10 mouse cellular contexts compared by ENCODE assay signal in the genomic region with DNA sequence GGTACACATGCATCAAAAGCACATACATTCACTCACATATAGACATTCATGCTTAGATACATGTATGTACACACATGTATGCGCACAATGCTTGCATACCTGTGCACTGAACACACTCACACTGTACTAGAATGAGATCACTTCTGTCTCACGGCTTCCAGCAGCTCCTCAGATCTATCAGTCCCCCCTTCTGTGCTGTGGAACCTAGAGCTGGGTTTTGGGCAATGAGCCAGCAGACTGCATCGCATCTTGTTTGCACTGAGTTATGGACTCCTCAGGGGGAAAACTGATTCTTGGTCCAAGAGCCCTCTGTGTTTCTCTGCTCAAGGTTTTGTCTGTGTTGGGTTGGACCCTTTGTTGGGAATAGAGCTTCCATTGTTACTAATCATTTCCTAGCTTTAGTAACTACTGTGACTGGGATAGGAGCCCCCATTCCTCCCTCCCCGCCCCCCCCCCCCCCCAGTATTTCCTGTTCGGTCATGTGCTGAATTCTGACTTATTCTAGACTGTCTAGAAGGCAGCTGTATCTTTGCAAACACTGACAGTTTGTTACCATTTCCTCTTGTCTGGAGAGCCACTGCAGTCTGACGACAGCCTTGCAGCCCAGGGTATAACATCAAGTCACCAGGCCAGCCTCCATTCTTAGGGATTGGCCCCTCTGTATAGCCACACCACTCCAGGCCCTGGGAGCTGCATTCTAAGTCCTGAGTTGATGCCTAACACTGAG.
DNase-seq lines count a peak whose midpoint lies in the region; ATAC-seq lines count a peak whose summit lies in the region.
"Had no signal": no experiment of that assay in that cellular context is flagged by ENCODE, and none has a peak within 500 bp of the region (broad histone marks: within the 10 kb centered on the region; RNA-seq: fewer than 3 reads in every experiment).

No protein-coding gene starts in this region.

- H3K27me3 ChIP-seq in forebrain, embryonic 12.5 days = peaks cover 25% of the 10 kb centered on the region
- no peaks in the 10 kb centered on the region; the same call in none of the 2 replicates for H3K27me3 ChIP-seq in forebrain, embryonic 11.5 days (ENCODE audit: control insufficient read depth, insufficient read depth, low read length)
- 0 out of 2 replicates have a peak, but pooled peaks cover 6% of the 10 kb centered on the region for H3K27me3 ChIP-seq in midbrain, embryonic 10.5 days (ENCODE audit: low read depth, poor library complexity, severe bottlenecking)
- H3K27me3 ChIP-seq in midbrain, embryonic 11.5 days (ENCODE audit: control insufficient read depth, insufficient read depth, low read length) = no peaks in the 10 kb centered on the region

- H3K27ac ChIP-seq in forebrain, embryonic 12.5 days = 0 out of 2 replicates have a peak overlapping the region, but pooled peaks have one; percentile 32
- no peak overlapping the region for H3K27ac ChIP-seq in forebrain, embryonic 11.5 days (ENCODE audit: low read depth, low read length)
- peak overlapping the region; percentile 63 for H3K27ac ChIP-seq in midbrain, embryonic 10.5 days (replicated peaks)
- no peak overlapping the region for H3K27ac ChIP-seq in midbrain, embryonic 11.5 days (ENCODE audit: low read depth, low read length)
- H3K27ac ChIP-seq: layer of hippocampus, adult 2 months had no signal

- no peaks in the 10 kb centered on the region for H3K9me3 ChIP-seq in forebrain, embryonic 12.5 days
- H3K9me3 ChIP-seq in forebrain, embryonic 11.5 days (ENCODE audit: control insufficient read depth, low read length) = no peaks in the 10 kb centered on the region
- H3K9me3 ChIP-seq in midbrain, embryonic 10.5 days (replicated peaks) = no peaks in the 10 kb centered on the region
- H3K9me3 ChIP-seq in midbrain, embryonic 11.5 days (ENCODE audit: control insufficient read depth, low read length) = no peaks in the 10 kb centered on the region

- H3K4me3 ChIP-seq in forebrain, embryonic 12.5 days (replicated peaks) = no peak overlapping the region
- no peak overlapping the region for H3K4me3 ChIP-seq in forebrain, embryonic 11.5 days (ENCODE audit: low read depth, low read length)
- no peak overlapping the region for H3K4me3 ChIP-seq in midbrain, embryonic 10.5 days
- H3K4me3 ChIP-seq in midbrain, embryonic 11.5 days (ENCODE audit: low read depth, low read length) = no peak overlapping the region
- H3K4me3 ChIP-seq: layer of hippocampus, adult 2 months had no signal

- peaks cover 32% of the 10 kb centered on the region for H3K4me1 ChIP-seq in forebrain, embryonic 12.5 days
- H3K4me1 ChIP-seq in forebrain, embryonic 11.5 days (replicated peaks; ENCODE audit: control insufficient read depth, insufficient read depth, low read length) = peaks cover 7% of the 10 kb centered on the region
- peaks cover 62% of the 10 kb centered on the region for H3K4me1 ChIP-seq in midbrain, embryonic 10.5 days
- peaks cover 19% of the 10 kb centered on the region for H3K4me1 ChIP-seq in midbrain, embryonic 11.5 days (ENCODE audit: control insufficient read depth, insufficient read depth, low read length)

- WGBS in forebrain, embryonic 12.5 days = 61% methylated on average over 6 of the region's 6 CpGs
- WGBS in forebrain, embryonic 11.5 days = 69% methylated on average over 6 of the region's 6 CpGs
- 85% methylated on average over 5 of the region's 6 CpGs for WGBS in midbrain, embryonic 10.5 days
- WGBS in midbrain, embryonic 11.5 days = 67% methylated on average over 6 of the region's 6 CpGs

- no peak overlapping the region for H3K9ac ChIP-seq in forebrain, embryonic 12.5 days
- H3K9ac ChIP-seq in forebrain, embryonic 11.5 days (ENCODE audit: low read length) = no peak overlapping the region
- no peak overlapping the region for H3K9ac ChIP-seq in midbrain, embryonic 11.5 days (ENCODE audit: low read length)

- no peak for DNase-seq in forebrain, embryonic 11.5 days (ENCODE audit: low spot score)
- DNase-seq in midbrain, embryonic 10.5 days (ENCODE audit: low spot score) = no peak
- no peak for DNase-seq in midbrain, embryonic 11.5 days (ENCODE audit: low spot score, missing footprints)
- peak; percentile 62 to 69 for DNase-seq in kidney, postnatal 4 days
- peak; percentile 48 for DNase-seq in thymus, postnatal 0 days (ENCODE audit: low spot score)
- DNase-seq in cerebellum, adult 18-20 months = no peak
- no peak for DNase-seq in left cerebral cortex, adult 8-10 months (ENCODE audit: low spot score in 2 of 2)
- DNase-seq: cerebellum, adult 8-10 months had no signal

- H3K4me2 ChIP-seq in forebrain, embryonic 12.5 days = no peak overlapping the region
- no peak overlapping the region for H3K4me2 ChIP-seq in forebrain, embryonic 11.5 days (ENCODE audit: low read depth, low read length, severe bottlenecking)
- no peak overlapping the region for H3K4me2 ChIP-seq in midbrain, embryonic 11.5 days

- no peaks in the 10 kb centered on the region for H3K36me3 ChIP-seq in forebrain, embryonic 12.5 days (replicated peaks)
- no peaks in the 10 kb centered on the region for H3K36me3 ChIP-seq in forebrain, embryonic 11.5 days (ENCODE audit: control insufficient read depth, insufficient read depth, low read length)
- H3K36me3 ChIP-seq in midbrain, embryonic 10.5 days = no peaks in the 10 kb centered on the region
- no peaks in the 10 kb centered on the region for H3K36me3 ChIP-seq in midbrain, embryonic 11.5 days (ENCODE audit: control insufficient read depth, insufficient read depth, low read length)

- no peak for ATAC-seq in forebrain, embryonic 12.5 days (ENCODE audit: low FRiP score)
- no peak for ATAC-seq in forebrain, embryonic 11.5 days (replicated peaks; ENCODE audit: low FRiP score)
- ATAC-seq in midbrain, embryonic 11.5 days (ENCODE audit: low FRiP score) = no peak

Comparison
In these comparisons a context has a peak if more than half of its experiments do, and no peak if none do; other contexts are left out.
1. H3K27ac ChIP-seq: peak in forebrain, embryonic 12.5 days (single experiment) and midbrain, embryonic 10.5 days (single experiment); none in forebrain, embryonic 11.5 days (single experiment) and midbrain, embryonic 11.5 days (single experiment).
2. DNase-seq: peak in kidney, postnatal 4 days (2 of 2) and thymus, postnatal 0 days (single experiment); none in forebrain, embryonic 11.5 days (single experiment), midbrain, embryonic 10.5 days (single experiment), midbrain, embryonic 11.5 days (single experiment), cerebellum, adult 18-20 months (0 of 2) and left cerebral cortex, adult 8-10 months (0 of 2).